Mouse (Mus musculus) CD8-positive naive resting alpha-beta T cell, adult 57 days (primary cell): Measurements from ENCODE around the gene Phkg2. TPM values are rescaled to one million over a fixed set of nuclear protein-coding genes. Genes with fewer than 3 reads are reported as not detected.

Source experiments
- total RNA-seq: library from RNA; stranded (reverse); gene quantifications from one replicate; pipeline ENCODE4 v1.2.4, GENCODE M21; 2023

The Phkg2 gene
- 149 TPM for total RNA-seq

DNA sequence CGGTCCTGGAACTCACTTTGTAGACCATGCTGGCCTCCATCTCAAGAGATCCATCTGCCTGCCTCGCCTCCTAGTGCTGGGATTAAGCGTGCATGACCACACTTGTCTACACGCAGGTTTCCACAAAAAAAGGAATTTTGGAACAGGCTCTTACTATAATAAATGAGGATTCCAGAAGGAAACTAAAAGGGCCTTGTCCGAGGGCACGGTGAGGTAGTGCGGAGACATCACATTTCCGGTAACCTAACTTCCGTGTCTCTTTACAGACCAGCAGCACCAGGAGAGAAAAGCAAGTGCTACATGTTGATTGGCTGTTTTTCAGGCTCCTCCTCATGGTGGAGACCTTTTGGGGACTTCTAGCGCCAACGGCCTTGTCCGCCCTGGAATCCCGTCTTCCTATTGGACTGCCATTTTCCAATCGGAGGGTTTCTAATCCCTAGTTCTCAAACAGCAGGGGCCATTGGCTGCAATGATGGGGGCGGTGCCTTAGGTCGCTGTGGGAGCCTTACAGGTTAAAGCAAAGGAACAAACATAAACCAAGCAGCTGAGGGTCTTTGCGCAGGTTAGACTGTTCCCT lies at the start of gene Phkg2:
Gene Phkg2, plus strand, starts transcription at position 446 of the 577 bp plus-strand sequence.

DNA sequence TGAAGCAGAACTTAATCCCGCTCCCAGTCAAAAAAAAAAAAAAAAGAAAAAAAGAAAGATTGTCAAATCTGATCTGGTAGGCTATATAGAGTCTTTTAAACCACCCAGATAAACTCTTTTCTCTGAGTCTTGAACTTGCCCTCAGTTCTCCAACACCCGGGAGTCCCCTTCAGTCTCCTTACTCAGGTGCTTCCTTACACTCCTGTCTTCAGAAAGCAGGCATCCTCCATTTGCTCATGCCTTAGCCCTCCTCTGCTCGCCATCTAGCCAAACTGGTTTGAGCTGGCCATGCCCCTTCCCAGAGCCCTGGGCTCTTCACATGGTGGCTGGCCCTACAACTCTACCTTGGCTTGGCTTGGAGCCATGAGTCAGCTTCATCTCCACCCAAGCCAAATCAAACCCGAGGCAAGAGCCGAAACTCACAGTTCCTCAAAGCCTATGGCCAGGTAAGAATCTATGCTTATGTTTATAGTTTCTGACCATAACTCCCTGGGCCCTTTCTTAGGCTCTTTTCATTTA lies 11.7 kb upstream of the Phkg2 start, which contains the start of gene Tmem265:
Gene Tmem265, plus strand, starts transcription at position 51 of the 519 bp plus-strand sequence.

DNA sequence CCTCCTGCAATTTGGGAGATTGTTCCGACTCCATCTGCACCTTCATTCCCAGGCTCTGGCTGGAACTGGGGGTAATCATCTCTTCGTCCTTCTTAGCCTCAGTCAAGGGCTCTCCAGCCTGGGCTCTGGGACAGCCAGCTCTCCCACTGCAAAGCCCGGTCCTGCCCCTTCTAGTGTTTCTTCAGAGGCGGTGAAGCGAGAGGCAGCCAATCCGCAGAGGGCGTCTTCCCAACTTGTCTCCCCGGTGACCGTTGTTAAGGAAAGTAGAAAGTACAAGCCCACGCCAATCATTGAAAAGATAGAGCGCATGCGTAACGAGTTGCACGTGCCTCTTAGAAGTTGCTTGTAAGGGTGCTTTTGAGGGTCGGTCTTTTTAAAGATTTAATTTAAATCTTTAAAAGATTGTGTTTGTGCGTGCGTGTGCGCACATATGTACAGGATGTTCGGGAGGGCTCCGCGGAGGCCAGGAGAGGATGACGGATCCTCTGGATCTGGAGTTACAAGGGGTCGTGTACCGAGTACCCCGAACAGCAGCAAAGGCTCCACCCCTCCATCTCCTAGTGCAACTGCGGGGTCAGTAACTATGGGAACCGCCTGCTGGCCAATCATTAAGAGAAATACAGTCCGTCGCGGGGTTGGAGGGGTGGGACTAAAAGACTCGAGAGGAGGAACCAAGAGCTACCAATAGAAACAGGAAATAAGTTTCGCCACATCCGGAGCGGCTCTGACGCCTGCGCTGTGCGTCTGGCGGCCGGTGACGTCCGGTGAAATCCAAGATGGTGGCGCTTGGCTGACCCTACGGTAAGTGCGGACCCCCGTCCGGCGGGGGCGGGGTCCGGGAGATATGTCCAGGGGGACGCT lies 15.1 kb downstream of the Phkg2 start, which contains the start of the genes Ccdc189 and Rnf40:
Gene Ccdc189, minus strand, starts transcription at position 585 of the 861 bp plus-strand sequence.
Gene Rnf40, plus strand, starts transcription at position 757 of the 861 bp plus-strand sequence.

DNA sequence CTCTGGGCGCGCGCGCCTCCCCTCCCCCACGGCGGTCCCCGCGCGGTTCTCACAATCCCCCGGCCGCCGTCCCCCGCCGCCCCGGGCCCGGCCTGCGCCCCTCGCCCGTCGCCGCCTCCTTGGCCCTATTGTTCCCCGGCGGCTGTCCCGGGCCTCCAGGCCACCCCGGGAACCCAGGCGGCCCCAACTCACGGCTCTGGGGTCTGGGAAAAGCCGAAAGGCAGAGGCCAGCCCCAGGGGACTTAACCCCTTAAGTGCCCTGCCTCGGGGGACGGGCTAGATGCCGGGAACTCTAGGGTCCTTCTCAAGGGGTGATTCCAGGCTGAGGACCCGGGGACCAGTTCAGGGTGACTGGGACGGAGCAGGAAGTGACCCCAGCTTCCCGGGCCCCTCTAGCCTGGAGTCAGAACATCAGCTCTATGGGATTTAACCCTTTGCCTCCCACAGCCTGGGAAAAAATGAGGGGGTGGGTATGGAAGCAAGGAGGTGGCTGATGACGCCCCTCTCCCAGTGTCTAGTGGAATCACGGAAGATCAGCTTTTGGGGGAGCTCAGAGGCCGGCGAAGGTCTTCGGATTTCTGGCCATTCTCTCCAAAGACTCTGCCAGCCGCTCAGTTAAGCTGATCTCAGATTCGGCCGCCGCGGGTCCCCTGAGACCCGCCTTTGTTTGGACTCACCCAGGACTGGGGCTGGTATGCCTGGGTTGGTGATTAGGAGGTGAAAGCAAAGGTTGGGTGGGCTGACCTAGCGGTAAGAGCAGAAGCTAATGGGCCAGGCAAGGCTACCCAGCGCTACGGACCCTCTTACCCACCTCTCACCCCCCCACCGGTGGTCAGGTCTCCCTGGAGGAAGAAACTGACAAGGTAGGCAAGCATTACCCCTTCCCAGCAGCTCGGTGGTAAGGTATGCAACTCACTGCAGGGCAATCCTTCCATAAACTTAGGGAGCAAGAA lies 42.0 kb downstream of the Phkg2 start, which contains the start of gene Zfp629:
Gene Zfp629, minus strand, starts transcription at position 907 of the 953 bp plus-strand sequence.

Other genes starting within 250 kb of the Phkg2 start
- gene Zfp768, start 227.8 kb upstream of the Phkg2 start, total RNA-seq: not detected
- 21.9 TPM for gene Zfp747, start 197.3 kb upstream of the Phkg2 start, total RNA-seq
- gene 9130019O22Rik, start 186.2 kb upstream of the Phkg2 start, total RNA-seq: 3.9 TPM
- gene E430018J23Rik, start 179.7 kb upstream of the Phkg2 start, total RNA-seq: 9.9 TPM
- 10.4 TPM for gene Zfp764, start 166.5 kb upstream of the Phkg2 start, total RNA-seq
- 16.1 TPM for gene Zfp688, start 151.3 kb upstream of the Phkg2 start, total RNA-seq
- 6.5 TPM for gene Zfp689, start 124.2 kb upstream of the Phkg2 start, total RNA-seq
- 102 TPM for gene Prr14, start 113.7 kb upstream of the Phkg2 start, total RNA-seq
- gene Fbrs, start 94.1 kb upstream of the Phkg2 start, total RNA-seq: 191 TPM
- gene Srcap, start 61.4 kb upstream of the Phkg2 start, total RNA-seq: 197 TPM
- gene Gm42715, start 53.8 kb upstream of the Phkg2 start, total RNA-seq: 42.5 TPM
- gene Tmem265, start 11.9 kb upstream of the Phkg2 start, total RNA-seq: 4.4 TPM
- not detected for gene Ccdc189, start 15.3 kb downstream of the Phkg2 start, total RNA-seq
- 117 TPM for gene Rnf40, start 15.4 kb downstream of the Phkg2 start, total RNA-seq
- 1.9 TPM for gene Zfp629, start 42.5 kb downstream of the Phkg2 start, total RNA-seq
- gene Bcl7c, start 135.6 kb downstream of the Phkg2 start, total RNA-seq: 25.3 TPM
- gene Ctf1, start 139.4 kb downstream of the Phkg2 start, total RNA-seq: not detected
- not detected for gene Ctf2, start 158.8 kb downstream of the Phkg2 start, total RNA-seq
- gene Fbxl19, start 171.2 kb downstream of the Phkg2 start, total RNA-seq: 4.6 TPM
- gene Orai3, start 196.5 kb downstream of the Phkg2 start, total RNA-seq: 13.8 TPM
- 73.7 TPM for gene Setd1a, start 203.3 kb downstream of the Phkg2 start, total RNA-seq
- not detected for gene Gm49388, start 212.3 kb downstream of the Phkg2 start, total RNA-seq
- 3.0 TPM for gene Hsd3b7, start 227.3 kb downstream of the Phkg2 start, total RNA-seq